Mouse (Mus musculus) gastrocnemius, postnatal 10 days (tissue): ENCODE measurements around the gene Card9. TPM values are rescaled to one million over a fixed set of nuclear protein-coding genes. Genes with fewer than 3 reads are reported as not detected.
A peak's percentile ranks its signal among the peaks of the same experiment; 100 is the strongest.

Experiments used
- DNase-seq: peaks from one replicate; pipeline ENCODE4 v3.0.0; 2021; ENCODE audit warnings: mixed read lengths
- total RNA-seq, 2 experiments: library from RNA; stranded (reverse); gene quantifications; 2 replicates each; pipeline ENCODE4 v1.2.3; 2021

Gene Card9
- total RNA-seq, 2 experiments from 2014 or later: 0.82 to 1.5 TPM

GRCm38 (mm10) chr2:26362991-26363390, 2.3 kb upstream of the Card9 start:
- no peak for DNase-seq

GRCm38 (mm10) chr2:26359983-26360382, 735 bp downstream of the Card9 start:
- DNase-seq: peak; percentile 50

GRCm38 (mm10) chr2:26358667-26359320, 1.9 kb downstream of the Card9 start:
- DNase-seq: no peak

GRCm38 (mm10) chr2:26357484-26357883, 3.2 kb downstream of the Card9 start:
- no peak for DNase-seq

- DNase-seq: no peak
Observed at GRCm38 (mm10) chr2:26356678-26357077, 4.0 kb downstream of the Card9 start.

- DNase-seq: no peak
Observed at GRCm38 (mm10) chr2:26356231-26356630, 4.5 kb downstream of the Card9 start.

- no peak for DNase-seq
Observed at GRCm38 (mm10) chr2:26354401-26354800, 6.3 kb downstream of the Card9 start.

- DNase-seq: no peak
Observed at GRCm38 (mm10) chr2:26353066-26353980, 7.4 kb downstream of the Card9 start.

GRCm38 (mm10) chr2:26352291-26352910, 8.3 kb downstream of the Card9 start:
- peak; percentile 48 for DNase-seq

- peak; percentile 94 for DNase-seq
Observed at GRCm38 (mm10) chr2:26351358-26352290, 9.1 kb downstream of the Card9 start, which contains the start of gene Dnlz. TSS of gene Dnlz (minus strand) at chr2:26352110.

GRCm38 (mm10) chr2:26348241-26348640, 12.5 kb downstream of the Card9 start:
- no peak for DNase-seq

- no peak for DNase-seq
Observed at GRCm38 (mm10) chr2:26342609-26343490, 17.9 kb downstream of the Card9 start.

GRCm38 (mm10) chr2:26342044-26342443, 18.7 kb downstream of the Card9 start:
- DNase-seq: peak; percentile 72

GRCm38 (mm10) chr2:26341510-26341981, 19.2 kb downstream of the Card9 start:
- no peak for DNase-seq

- DNase-seq: no peak
Observed at GRCm38 (mm10) chr2:26339204-26339551, 21.5 kb downstream of the Card9 start.

- no peak for DNase-seq
Observed at GRCm38 (mm10) chr2:26338302-26339203, 22.2 kb downstream of the Card9 start.

GRCm38 (mm10) chr2:26330702-26331101, 30.0 kb downstream of the Card9 start:
- DNase-seq: no peak

GRCm38 (mm10) chr2:26330056-26330468, 30.7 kb downstream of the Card9 start:
- no peak for DNase-seq

- DNase-seq: no peak
Observed at GRCm38 (mm10) chr2:26329402-26329801, 31.3 kb downstream of the Card9 start.

GRCm38 (mm10) chr2:26327852-26328251, 32.9 kb downstream of the Card9 start:
- no peak for DNase-seq
